Mouse (Mus musculus) small intestine, adult 2 months (tissue): Measurements from ENCODE around the gene Olfr544. TPM values are rescaled to one million over a fixed set of nuclear protein-coding genes. Genes with fewer than 3 reads are reported as not detected.

Experiments used
- H3K27ac ChIP-seq: fragments of 200-500 bp; 2 replicates; pipeline ENCODE4 v1.5.1; 2012; ENCODE audit warnings: low read depth, low read length, control low read depth, inconsistent platforms; ENCODE audit not compliant: insufficient read depth
- H3K27me3 ChIP-seq: fragments of 200-500 bp; 2 replicates; pipeline ENCODE4 v1.6.1; 2012; ENCODE audit warnings: mild to moderate bottlenecking, moderate library complexity, low read length, inconsistent platforms; ENCODE audit not compliant: control insufficient read depth, insufficient read depth
- H3K36me3 ChIP-seq: fragments of 200-500 bp; 2 replicates; pipeline ENCODE4 v1.6.1; 2012; ENCODE audit warnings: mild to moderate bottlenecking, low read length, control low read depth, inconsistent platforms; ENCODE audit not compliant: control insufficient read depth, insufficient read depth
- H3K4me1 ChIP-seq: fragments of 200-500 bp; 2 replicates; pipeline ENCODE4 v1.6.1; 2012; ENCODE audit warnings: low read length, inconsistent platforms, mixed read lengths; ENCODE audit not compliant: control insufficient read depth, insufficient read depth, insufficient read length
- H3K4me3 ChIP-seq: fragments of 200-500 bp; 2 replicates; pipeline ENCODE4 v1.5.1; 2012; ENCODE audit warnings: low read depth, mild to moderate bottlenecking, control low read depth, inconsistent platforms, low read length, moderate library complexity
- CTCF ChIP-seq: fragments of 200-500 bp; IDR thresholded peaks from 2 replicates; pipeline ENCODE4 v1.5.1; 2012; ENCODE audit warnings: low read depth, mild to moderate bottlenecking, control low read depth, inconsistent platforms, low read length, moderate library complexity, mixed read lengths; ENCODE audit not compliant: insufficient replicate concordance, insufficient read length; ENCODE audit errors: extremely low read depth
- POLR2A ChIP-seq: fragments of 200-500 bp; IDR thresholded peaks from 2 replicates; pipeline ENCODE4 v1.6.1; 2012; ENCODE audit warnings: low read depth, mild to moderate bottlenecking, control low read depth, inconsistent platforms, low read length, moderate library complexity
- WGBS: fragments of 180-500 bp; shearing (Covaris S2); methylation state at CpG from one replicate; pipeline ENCODE4 v1.1.7; 2018; 5-methylcytosine and 5-hydroxymethylcytosine counted together
- polyA plus RNA-seq: library from polyadenylated mRNA; depleted of rRNA; stranded (reverse); fragments of >200 nt; gene quantifications from 2 replicates; pipeline ENCODE4 v1.2.3, GENCODE M21; 2012

The Olfr544 gene
- polyA plus RNA-seq, 1 experiment = not detected

GRCm38 (mm10) chr7:102478425-102478824, 9.7 kb downstream of the Olfr544 start:
- Histone ChIP-seq H3K27me3 (no peaks in the 10 kb centered on the region), H3K27ac (no peak overlapping the region), H3K4me1 (peaks cover 6% of the 10 kb centered on the region; the same call in 1 of the 2 replicates), H3K36me3 (no peaks in the 10 kb centered on the region), H3K4me3 (no peak overlapping the region)
- TF ChIP-seq CTCF (no peak), POLR2A (no peak)
- WGBS = 72% methylated on average over 4 of the region's 4 CpGs

GRCm38 (mm10) chr7:102477377-102477776, 10.7 kb downstream of the Olfr544 start:
- peaks cover 6% of the 10 kb centered on the region; the same call in 1 of the 2 replicates for H3K4me1 ChIP-seq
- TF ChIP-seq POLR2A (no peak), CTCF (no peak)
- no peak overlapping the region for H3K4me3 ChIP-seq
- no peak overlapping the region for H3K27ac ChIP-seq
- H3K27me3 ChIP-seq = no peaks in the 10 kb centered on the region
- no peaks in the 10 kb centered on the region for H3K36me3 ChIP-seq
- WGBS = 88% methylated on average over 11 of the region's 11 CpGs

GRCm38 (mm10) chr7:102476601-102477000, 11.5 kb downstream of the Olfr544 start:
- WGBS = 95% methylated on average over 5 of the region's 5 CpGs

GRCm38 (mm10) chr7:102472675-102473074, 15.4 kb downstream of the Olfr544 start:
- Histone ChIP-seq H3K27me3 (no peaks in the 10 kb centered on the region), H3K27ac (no peak overlapping the region), H3K36me3 (peaks cover 8% of the 10 kb centered on the region), H3K4me3 (no peak overlapping the region), H3K4me1 (no peaks in the 10 kb centered on the region)
- WGBS = 40% methylated on average over 5 of the region's 5 CpGs
- no peak for TF ChIP-seq CTCF
- TF ChIP-seq POLR2A = no peak

More at GRCm38 (mm10) chr7:102476601-102477000, 11.5 kb downstream of the Olfr544 start:
- Histone ChIP-seq H3K27ac (no peak overlapping the region), H3K27me3 (no peaks in the 10 kb centered on the region), H3K4me3 (no peak overlapping the region), H3K4me1 (peaks cover 6% of the 10 kb centered on the region; the same call in 1 of the 2 replicates), H3K36me3 (no peaks in the 10 kb centered on the region)
- TF ChIP-seq CTCF = no peak
- TF ChIP-seq POLR2A = no peak

GRCm38 (mm10) chr7:102467566-102467965, 20.5 kb downstream of the Olfr544 start:
- WGBS = 89% methylated on average over 8 of the region's 8 CpGs
- Histone ChIP-seq H3K36me3 (peaks cover 42% of the 10 kb centered on the region), H3K4me3 (no peak overlapping the region), H3K4me1 (no peaks in the 10 kb centered on the region), H3K27ac (no peak overlapping the region), H3K27me3 (no peaks in the 10 kb centered on the region)
- no peak for TF ChIP-seq CTCF
- TF ChIP-seq POLR2A = no peak

GRCm38 (mm10) chr7:102458618-102459380, 29.3 kb downstream of the Olfr544 start:
- no peaks in the 10 kb centered on the region for H3K4me1 ChIP-seq
- H3K36me3 ChIP-seq = peaks cover 59% of the 10 kb centered on the region
- no peak overlapping the region for H3K27ac ChIP-seq
- no peaks in the 10 kb centered on the region for H3K27me3 ChIP-seq
- no peak overlapping the region for H3K4me3 ChIP-seq
- TF ChIP-seq POLR2A (no peak), CTCF (no peak)
- 86% methylated on average over 5 of the region's 5 CpGs for WGBS

GRCm38 (mm10) chr7:102446438-102446837, 41.7 kb downstream of the Olfr544 start:
- peaks cover 28% of the 10 kb centered on the region for H3K36me3 ChIP-seq
- H3K4me1 ChIP-seq = 0 out of 2 replicates have a peak, but pooled peaks cover 2% of the 10 kb centered on the region
- WGBS = 91% methylated on average over 9 of the region's 9 CpGs
- H3K27me3 ChIP-seq = no peaks in the 10 kb centered on the region
- no peak overlapping the region for H3K27ac ChIP-seq
- no peak overlapping the region for H3K4me3 ChIP-seq
- TF ChIP-seq POLR2A = no peak
- no peak for TF ChIP-seq CTCF

- 0 out of 2 replicates have a peak, but pooled peaks cover 2% of the 10 kb centered on the region for H3K4me1 ChIP-seq
- no peak overlapping the region for H3K4me3 ChIP-seq
- WGBS = 63% methylated on average over 2 of the region's 2 CpGs
- no peaks in the 10 kb centered on the region for H3K27me3 ChIP-seq
- H3K27ac ChIP-seq = no peak overlapping the region
- TF ChIP-seq POLR2A (no peak), CTCF (no peak)
- peaks cover 15% of the 10 kb centered on the region for H3K36me3 ChIP-seq
Measured at GRCm38 (mm10) chr7:102444301-102444700, 43.8 kb downstream of the Olfr544 start.
